Mouse (Mus musculus): Measurements from ENCODE around the gene Yap1. TPM values are rescaled to one million over a fixed set of nuclear protein-coding genes. Genes with fewer than 3 reads are reported as not detected.

The Yap1 gene
- polyA plus RNA-seq, 1 experiment from 2014 or later = 24.3 TPM

GRCm38 (mm10) chr9:7990897-7991296 is 13.5 kb downstream of the Yap1 start:
- peaks cover 23 to 64% of the 10 kb centered on the region in 2 experiments for H3K4me1 ChIP-seq (ENCODE audit: control insufficient read depth in 2 of 2, insufficient read depth in 2 of 2, low read length in 2 of 2)
- no peak overlapping the region for H3K9ac ChIP-seq (ENCODE audit: low read length)
- H3K4me3 ChIP-seq (ENCODE audit: control insufficient read depth in 1 of 2, insufficient read depth in 1 of 2, low read depth in 1 of 2, low read length in 2 of 2) = no peak overlapping the region
- no peaks in the 10 kb centered on the region for H3K27me3 ChIP-seq (ENCODE audit: control insufficient read depth, insufficient read depth, low read length)
- WGBS = 52% methylated on average over 4 of the region's 4 CpGs
- H3K36me3 ChIP-seq (ENCODE audit: control insufficient read depth, insufficient read depth, low read length) = peaks cover 40% of the 10 kb centered on the region
- ATAC-seq (ENCODE audit: insufficient number of reproducible peaks, insufficient read depth, low FRiP score, low read depth) = no peak
- no peak overlapping the region; a peak in 1 of 4 replicates for H3K27ac ChIP-seq (replicated peaks in 1 of 2; ENCODE audit: control insufficient read depth in 1 of 2, insufficient read depth in 1 of 2, low read depth in 2 of 2, low read length in 2 of 2)
- no peak overlapping the region for H3K4me2 ChIP-seq (ENCODE audit: low read length)
- H3K9me3 ChIP-seq (ENCODE audit: control insufficient read depth, low read length) = no peaks in the 10 kb centered on the region

GRCm38 (mm10) chr9:7987119-7987518 is 17.3 kb downstream of the Yap1 start:
- ATAC-seq (ENCODE audit: insufficient number of reproducible peaks, insufficient read depth, low FRiP score, low read depth) = no peak
- Histone ChIP-seq H3K4me3 (ENCODE audit: control insufficient read depth in 1 of 2, insufficient read depth in 1 of 2, low read depth in 1 of 2, low read length in 2 of 2) (no peak overlapping the region), H3K27ac (replicated peaks in 1 of 2; ENCODE audit: control insufficient read depth in 1 of 2, insufficient read depth in 1 of 2, low read depth in 2 of 2, low read length in 2 of 2) (no peak overlapping the region), H3K4me1 (ENCODE audit: control insufficient read depth in 2 of 2, insufficient read depth in 2 of 2, low read length in 2 of 2) (peaks cover 17 to 68% of the 10 kb centered on the region in 2 experiments), H3K9me3 (ENCODE audit: control insufficient read depth, low read length) (no peaks in the 10 kb centered on the region), H3K4me2 (ENCODE audit: low read length) (no peak overlapping the region), H3K9ac (ENCODE audit: low read length) (no peak overlapping the region), H3K27me3 (ENCODE audit: control insufficient read depth, insufficient read depth, low read length) (no peaks in the 10 kb centered on the region), H3K36me3 (ENCODE audit: control insufficient read depth, insufficient read depth, low read length) (peaks cover 41% of the 10 kb centered on the region)
- 83% methylated on average over 5 of the region's 5 CpGs for WGBS

- Histone ChIP-seq H3K36me3 (ENCODE audit: control insufficient read depth, insufficient read depth, low read length) (peaks cover 35% of the 10 kb centered on the region), H3K9ac (ENCODE audit: low read length) (peak overlapping the region; percentile 18), H3K4me2 (ENCODE audit: low read length) (peak overlapping the region; percentile 45), H3K4me3 (ENCODE audit: control insufficient read depth in 1 of 2, insufficient read depth in 1 of 2, low read depth in 1 of 2, low read length in 2 of 2) (no peak overlapping the region), H3K4me1 (ENCODE audit: control insufficient read depth in 2 of 2, insufficient read depth in 2 of 2, low read length in 2 of 2) (peaks cover 13 to 69% of the 10 kb centered on the region in 2 experiments), H3K9me3 (ENCODE audit: control insufficient read depth, low read length) (no peaks in the 10 kb centered on the region), H3K27ac (replicated peaks in 1 of 2; ENCODE audit: control insufficient read depth in 1 of 2, insufficient read depth in 1 of 2, low read depth in 2 of 2, low read length in 2 of 2) (peak overlapping the region; percentile 70 to 87), H3K27me3 (ENCODE audit: control insufficient read depth, insufficient read depth, low read length) (no peaks in the 10 kb centered on the region)
- 32% methylated on average over 4 of the region's 4 CpGs for WGBS
- ATAC-seq (ENCODE audit: insufficient number of reproducible peaks, insufficient read depth, low FRiP score, low read depth) = no peak
Observed at GRCm38 (mm10) chr9:7984287-7984686, 20.1 kb downstream of the Yap1 start.

GRCm38 (mm10) chr9:7983665-7984064 is 20.7 kb downstream of the Yap1 start:
- H3K9ac ChIP-seq (ENCODE audit: low read length) = peak overlapping the region; percentile 59
- no peak for ATAC-seq (ENCODE audit: insufficient number of reproducible peaks, insufficient read depth, low FRiP score, low read depth)
- H3K4me3 ChIP-seq (ENCODE audit: control insufficient read depth in 1 of 2, insufficient read depth in 1 of 2, low read depth in 1 of 2, low read length in 2 of 2) = no peak overlapping the region
- H3K27ac ChIP-seq (replicated peaks in 1 of 2; ENCODE audit: control insufficient read depth in 1 of 2, insufficient read depth in 1 of 2, low read depth in 2 of 2, low read length in 2 of 2) = peak overlapping the region; percentile 85 to 87
- no peaks in the 10 kb centered on the region for H3K27me3 ChIP-seq (ENCODE audit: control insufficient read depth, insufficient read depth, low read length)
- H3K36me3 ChIP-seq (ENCODE audit: control insufficient read depth, insufficient read depth, low read length) = peaks cover 37% of the 10 kb centered on the region
- WGBS = 18% methylated on average over 2 of the region's 2 CpGs
- H3K4me1 ChIP-seq (ENCODE audit: control insufficient read depth in 2 of 2, insufficient read depth in 2 of 2, low read length in 2 of 2) = peaks cover 14 to 68% of the 10 kb centered on the region in 2 experiments
- H3K4me2 ChIP-seq (ENCODE audit: low read length) = peak overlapping the region; percentile 45
- no peaks in the 10 kb centered on the region for H3K9me3 ChIP-seq (ENCODE audit: control insufficient read depth, low read length)

GRCm38 (mm10) chr9:7980162-7980561 is 24.2 kb downstream of the Yap1 start:
- H3K36me3 ChIP-seq (ENCODE audit: control insufficient read depth, insufficient read depth, low read length) = peaks cover 27% of the 10 kb centered on the region; the same call in 1 of the 2 replicates
- ATAC-seq (ENCODE audit: insufficient number of reproducible peaks, insufficient read depth, low FRiP score, low read depth) = no peak
- H3K4me1 ChIP-seq (ENCODE audit: control insufficient read depth in 2 of 2, insufficient read depth in 2 of 2, low read length in 2 of 2) = peaks cover 18 to 83% of the 10 kb centered on the region in 2 experiments
- peak overlapping the region; percentile 38 for H3K4me2 ChIP-seq (ENCODE audit: low read length)
- no peaks in the 10 kb centered on the region for H3K9me3 ChIP-seq (ENCODE audit: control insufficient read depth, low read length)
- peak overlapping the region; percentile 71 to 81 for H3K27ac ChIP-seq (replicated peaks in 1 of 2; ENCODE audit: control insufficient read depth in 1 of 2, insufficient read depth in 1 of 2, low read depth in 2 of 2, low read length in 2 of 2)
- 60% methylated on average over 2 of the region's 2 CpGs for WGBS
- no peak overlapping the region for H3K4me3 ChIP-seq (ENCODE audit: control insufficient read depth in 1 of 2, insufficient read depth in 1 of 2, low read depth in 1 of 2, low read length in 2 of 2)
- H3K27me3 ChIP-seq (ENCODE audit: control insufficient read depth, insufficient read depth, low read length) = no peaks in the 10 kb centered on the region
- peak overlapping the region; percentile 27; the same call in 1 of the 2 replicates for H3K9ac ChIP-seq (ENCODE audit: low read length)

- Histone ChIP-seq H3K9ac (ENCODE audit: low read length) (peak overlapping the region; percentile 27; the same call in 1 of the 2 replicates), H3K4me3 (ENCODE audit: control insufficient read depth in 1 of 2, insufficient read depth in 1 of 2, low read depth in 1 of 2, low read length in 2 of 2) (no peak overlapping the region), H3K4me1 (ENCODE audit: control insufficient read depth in 2 of 2, insufficient read depth in 2 of 2, low read length in 2 of 2) (peaks cover 18 to 78% of the 10 kb centered on the region in 2 experiments), H3K9me3 (ENCODE audit: control insufficient read depth, low read length) (no peaks in the 10 kb centered on the region), H3K27me3 (ENCODE audit: control insufficient read depth, insufficient read depth, low read length) (no peaks in the 10 kb centered on the region), H3K4me2 (ENCODE audit: low read length) (peak overlapping the region; percentile 38), H3K36me3 (ENCODE audit: control insufficient read depth, insufficient read depth, low read length) (peaks cover 27% of the 10 kb centered on the region; the same call in 1 of the 2 replicates), H3K27ac (replicated peaks in 1 of 2; ENCODE audit: control insufficient read depth in 1 of 2, insufficient read depth in 1 of 2, low read depth in 2 of 2, low read length in 2 of 2) (peak overlapping the region; percentile 71 to 81)
- no peak for ATAC-seq (ENCODE audit: insufficient number of reproducible peaks, insufficient read depth, low FRiP score, low read depth)
- 35% methylated on average over 11 of the region's 11 CpGs for WGBS
Observed at GRCm38 (mm10) chr9:7979153-7979916, 25.1 kb downstream of the Yap1 start.

GRCm38 (mm10) chr9:7978502-7978901 is 25.9 kb downstream of the Yap1 start:
- Histone ChIP-seq H3K4me2 (ENCODE audit: low read length) (no peak overlapping the region), H3K36me3 (ENCODE audit: control insufficient read depth, insufficient read depth, low read length) (peaks cover 32% of the 10 kb centered on the region), H3K27ac (replicated peaks in 1 of 2; ENCODE audit: control insufficient read depth in 1 of 2, insufficient read depth in 1 of 2, low read depth in 2 of 2, low read length in 2 of 2) (no peak overlapping the region), H3K9ac (ENCODE audit: low read length) (no peak overlapping the region), H3K9me3 (ENCODE audit: control insufficient read depth, low read length) (no peaks in the 10 kb centered on the region), H3K4me1 (ENCODE audit: control insufficient read depth in 2 of 2, insufficient read depth in 2 of 2, low read length in 2 of 2) (peaks cover 14 to 71% of the 10 kb centered on the region in 2 experiments), H3K4me3 (ENCODE audit: control insufficient read depth in 1 of 2, insufficient read depth in 1 of 2, low read depth in 1 of 2, low read length in 2 of 2) (no peak overlapping the region), H3K27me3 (ENCODE audit: control insufficient read depth, insufficient read depth, low read length) (no peaks in the 10 kb centered on the region)
- no peak for ATAC-seq (ENCODE audit: insufficient number of reproducible peaks, insufficient read depth, low FRiP score, low read depth)
- 87% methylated on average over 3 of the region's 3 CpGs for WGBS
